Mouse (Mus musculus): ENCODE measurements around the gene Psmd7.

Psmd7 gene

GRCm38 (mm10) chr8:107578541-107578940 is 9.7 kb downstream of the Psmd7 start:
- no peak for DNase-seq (ENCODE audit: low read depth, low spot score)

- no peak for DNase-seq (ENCODE audit: low read depth, low spot score)
These were observed 10.1 kb downstream of the Psmd7 start for GRCm38 (mm10) chr8:107578132-107578531.

- DNase-seq (ENCODE audit: low read depth, low spot score), result no peak
These were observed 10.6 kb downstream of the Psmd7 start for GRCm38 (mm10) chr8:107577640-107578039.

- DNase-seq (ENCODE audit: low read depth, low spot score), result peak; percentile 86
These were observed 11.6 kb downstream of the Psmd7 start for GRCm38 (mm10) chr8:107576702-107577101.

GRCm38 (mm10) chr8:107574771-107575170 is 13.5 kb downstream of the Psmd7 start:
- no peak for DNase-seq (ENCODE audit: low read depth, low spot score)

GRCm38 (mm10) chr8:107572497-107572896 is 15.8 kb downstream of the Psmd7 start:
- DNase-seq (ENCODE audit: low read depth, low spot score), result peak; percentile 50

DNA sequence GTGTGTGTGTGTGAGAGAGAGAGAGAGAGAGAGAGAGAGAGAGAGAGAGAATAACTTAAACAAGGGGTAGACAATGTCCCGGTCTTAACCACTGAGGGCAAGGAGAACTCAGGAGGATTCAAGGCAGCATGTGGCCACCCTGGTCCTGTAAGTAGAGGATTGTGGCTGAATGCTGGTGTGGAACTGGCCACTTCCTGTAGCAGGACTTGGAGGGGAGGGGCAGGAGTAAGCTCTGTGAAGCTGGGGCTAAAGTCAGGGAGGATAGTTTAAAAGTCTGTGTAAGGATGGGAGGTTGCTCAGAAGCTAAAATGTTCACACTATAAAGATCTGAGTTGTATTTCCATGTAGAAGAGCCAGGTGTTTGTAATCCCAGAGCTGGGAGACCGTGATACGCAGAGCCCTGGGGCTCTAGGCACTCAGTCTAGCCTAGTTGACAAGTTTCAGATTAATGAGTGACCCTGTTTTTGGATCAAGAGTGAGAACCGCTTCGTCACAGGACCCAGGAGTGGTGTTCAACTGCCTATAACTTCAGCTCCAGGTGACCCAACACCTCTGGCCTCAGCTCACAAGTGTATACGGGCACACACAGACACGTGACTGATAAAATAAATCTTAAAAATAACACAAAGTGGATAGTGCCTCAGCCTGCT is 16.7 kb downstream of the Psmd7 start:
- DNase-seq (ENCODE audit: low read depth, low spot score), result no peak

DNA sequence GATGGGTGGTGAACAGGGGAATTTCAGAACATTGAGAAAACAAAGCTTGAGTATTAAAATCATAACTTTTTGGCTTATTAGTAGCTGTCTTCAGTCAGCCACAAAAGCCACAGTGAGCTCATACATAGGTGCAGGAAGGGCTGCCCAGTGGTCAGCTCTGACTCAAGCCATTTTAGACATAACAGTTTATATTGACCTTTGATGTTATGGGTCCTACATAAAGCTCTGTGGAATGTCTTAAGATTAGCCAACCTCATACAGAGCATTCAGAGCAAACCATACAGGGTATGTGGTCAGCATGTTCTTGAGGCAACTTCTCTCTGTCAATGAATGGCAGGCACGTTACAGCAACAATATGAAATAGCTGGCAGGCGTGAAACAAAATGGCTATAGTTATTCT is 17.2 kb downstream of the Psmd7 start:
- no peak for DNase-seq (ENCODE audit: low read depth, low spot score)

DNA sequence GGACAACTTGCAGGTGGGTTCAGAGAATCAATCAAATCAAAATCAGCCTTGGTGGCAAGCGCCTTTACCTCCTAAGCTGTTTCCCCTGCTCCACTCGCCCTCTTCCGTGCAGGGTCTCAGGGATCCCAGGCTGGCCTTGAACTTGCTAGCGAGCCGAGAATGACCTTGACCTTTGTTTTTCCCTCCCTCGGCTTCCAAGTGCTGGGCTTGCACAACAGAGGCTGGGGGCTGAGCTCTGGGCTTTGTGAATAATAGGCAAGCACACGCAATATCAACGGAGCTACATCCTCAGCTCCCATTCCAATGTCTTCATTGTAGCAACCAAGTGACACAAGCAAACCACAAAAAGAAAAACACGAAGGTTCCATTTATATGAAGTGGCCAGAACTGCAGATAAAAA is 26.1 kb downstream of the Psmd7 start:
- DNase-seq (ENCODE audit: low read depth, low spot score), result no peak

GRCm38 (mm10) chr8:107560820-107561536 is 27.3 kb downstream of the Psmd7 start:
- DNase-seq (ENCODE audit: low read depth, low spot score), result no peak

DNA sequence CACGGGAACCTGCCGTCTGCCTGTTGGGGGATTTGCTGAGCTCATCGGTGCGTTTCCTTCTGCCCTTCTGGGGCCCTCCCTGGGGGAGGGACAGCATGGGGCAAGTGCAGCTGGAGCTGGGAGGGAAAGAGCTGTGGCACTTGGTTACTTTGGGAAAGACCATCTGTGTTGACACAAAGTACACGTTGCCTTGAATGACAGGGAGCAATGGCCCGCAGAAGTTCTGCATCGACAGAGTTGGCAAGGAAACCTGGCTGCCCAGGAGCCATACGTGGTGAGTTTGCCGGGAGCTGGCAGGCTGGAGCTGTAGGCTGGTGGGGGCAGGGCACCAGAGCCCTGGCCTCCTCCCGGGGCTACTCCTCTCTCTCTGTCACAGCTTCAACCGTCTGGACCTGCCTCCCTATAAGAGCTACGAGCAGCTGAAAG is 31.7 kb downstream of the Psmd7 start:
- no peak for DNase-seq (ENCODE audit: low read depth, low spot score)

DNA sequence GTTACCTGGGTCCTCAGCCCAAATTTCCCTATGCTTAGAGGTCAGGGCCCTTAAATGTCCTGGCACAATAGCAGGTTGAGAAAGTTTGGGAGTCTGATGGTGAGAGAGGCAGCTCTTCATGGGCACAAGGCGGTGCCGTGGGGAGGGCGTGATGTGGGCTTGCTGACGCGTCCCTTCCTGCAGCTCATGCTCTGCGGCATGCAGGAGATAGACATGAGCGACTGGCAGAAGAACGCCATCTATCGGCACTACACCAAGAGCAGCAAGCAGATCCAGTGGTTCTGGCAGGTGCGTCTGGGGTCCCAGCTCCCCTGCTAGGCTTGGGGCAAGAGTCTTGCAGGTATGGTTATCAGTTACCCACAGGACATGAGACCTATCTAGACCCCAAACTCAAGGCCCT is 33.0 kb downstream of the Psmd7 start:
- DNase-seq (ENCODE audit: low read depth, low spot score), result no peak

DNA sequence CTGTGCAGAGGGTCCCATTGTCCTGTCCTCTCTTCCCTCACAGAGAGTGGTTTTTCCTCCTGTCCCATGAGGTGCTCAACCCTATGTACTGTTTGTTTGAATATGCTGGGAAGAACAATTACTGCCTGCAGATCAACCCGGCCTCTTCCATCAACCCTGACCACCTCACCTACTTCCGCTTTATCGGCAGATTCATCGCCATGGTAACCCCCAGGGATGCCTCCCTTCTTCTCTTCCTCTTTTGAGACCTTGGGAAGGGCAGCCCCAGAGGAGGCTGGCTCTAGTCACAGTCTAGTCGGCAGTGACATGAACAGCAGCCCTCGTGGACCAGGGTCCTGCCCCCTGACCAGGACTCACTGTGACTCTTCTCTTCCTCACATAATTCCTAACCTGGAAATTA is 36.0 kb downstream of the Psmd7 start:
- DNase-seq (ENCODE audit: low read depth, low spot score), result no peak

DNA sequence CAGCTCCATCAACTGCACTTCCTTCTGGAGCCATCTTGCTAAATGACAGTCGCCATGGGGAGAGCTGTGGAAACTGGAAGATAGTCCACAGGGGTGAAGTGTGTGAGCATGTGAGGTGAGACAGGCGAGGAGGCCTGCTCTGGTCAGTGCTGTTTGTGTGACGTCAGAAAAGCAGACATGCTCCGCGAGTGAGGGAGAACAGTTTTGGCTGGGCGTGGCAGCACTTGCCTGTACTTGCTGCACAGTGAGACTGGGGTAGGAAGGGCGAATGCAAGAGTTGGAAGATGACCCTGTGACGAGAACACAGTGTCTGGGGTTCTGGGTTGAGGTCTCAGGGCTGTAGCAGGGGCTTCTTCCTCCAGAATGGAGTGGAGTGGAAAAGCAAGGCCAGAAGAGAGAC is 41.4 kb downstream of the Psmd7 start:
- DNase-seq (ENCODE audit: low read depth, low spot score), result no peak

- DNase-seq (ENCODE audit: low read depth, low spot score), result no peak
These were observed 42.1 kb downstream of the Psmd7 start for GRCm38 (mm10) chr8:107546154-107546553.

- no peak for DNase-seq (ENCODE audit: low read depth, low spot score)
These were observed 42.6 kb downstream of the Psmd7 start for GRCm38 (mm10) chr8:107545621-107546152.

DNA sequence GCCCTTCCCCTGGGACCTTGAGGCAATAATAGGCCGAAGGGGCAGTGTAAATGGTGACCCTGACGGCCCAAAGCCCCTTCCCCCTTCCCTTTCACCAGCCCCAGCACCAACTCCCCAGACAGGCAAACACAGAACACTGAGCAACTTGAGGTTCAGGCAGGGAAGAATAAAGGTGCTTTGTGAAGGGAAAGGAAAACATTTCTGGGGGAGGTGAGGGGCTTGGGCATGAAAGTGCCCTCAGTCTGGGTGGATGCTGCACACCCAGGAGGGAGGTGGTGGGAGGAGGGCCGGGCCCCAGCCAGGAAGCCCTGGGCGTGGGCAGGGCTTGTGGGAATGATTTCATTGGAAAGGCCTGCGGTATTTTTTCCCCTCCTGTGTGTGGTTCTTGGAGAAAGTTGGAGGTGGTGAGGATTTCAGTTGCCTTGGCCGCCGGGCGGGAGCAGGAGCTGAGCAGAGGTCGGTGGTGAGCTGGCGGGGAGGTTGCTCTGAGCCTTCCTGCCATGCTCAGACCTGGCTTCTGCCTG is 43.6 kb downstream of the Psmd7 start:
- DNase-seq (ENCODE audit: low read depth, low spot score), result peak; percentile 37

GRCm38 (mm10) chr8:107544211-107544610 is 44.1 kb downstream of the Psmd7 start:
- no peak for DNase-seq (ENCODE audit: low read depth, low spot score)

- no peak for DNase-seq (ENCODE audit: low read depth, low spot score)
These were observed 44.5 kb downstream of the Psmd7 start for GRCm38 (mm10) chr8:107543714-107544113.

DNA sequence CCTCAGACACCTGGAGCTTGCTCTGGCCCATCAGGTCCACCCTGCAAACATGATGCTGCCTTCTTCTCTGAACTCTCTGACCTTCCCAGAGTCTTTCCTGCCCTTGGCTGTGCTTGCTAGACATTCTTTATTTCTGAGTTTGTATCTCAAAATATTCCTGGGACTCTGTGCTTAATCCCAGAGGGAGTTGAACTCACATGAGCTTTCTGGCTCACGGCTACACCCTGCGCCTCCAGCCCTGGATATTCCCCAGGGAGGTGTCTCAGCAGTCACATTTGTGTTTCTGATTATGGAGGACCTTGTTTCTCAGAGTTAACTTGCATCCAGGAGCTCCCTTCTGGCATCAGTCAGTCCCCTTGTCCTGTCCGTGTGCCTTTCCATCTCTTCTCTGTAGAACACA is 46.1 kb downstream of the Psmd7 start:
- no peak for DNase-seq (ENCODE audit: low read depth, low spot score)

- DNase-seq (ENCODE audit: low read depth, low spot score), result no peak
These were observed 46.9 kb downstream of the Psmd7 start for GRCm38 (mm10) chr8:107541369-107541768.

GRCm38 (mm10) chr8:107540623-107541022 is 47.6 kb downstream of the Psmd7 start:
- DNase-seq (ENCODE audit: low read depth, low spot score), result no peak

- DNase-seq (ENCODE audit: low read depth, low spot score), result no peak
These were observed 50.8 kb downstream of the Psmd7 start for GRCm38 (mm10) chr8:107537472-107537871.

Data from embryo, embryonic 11.5 days (tissue).